Mouse (Mus musculus) R1 (cell line): ENCODE measurements around the gene Atg4d.
"Not testable (repeated sequence)": the region's sequence is repeated elsewhere in the genome, so short reads cannot be mapped to it uniquely, and the experiment has no call there.

Experiments
- DNase-seq: peaks from one replicate; pipeline ENCODE4 v3.0.0-alpha.2; 2018; ENCODE audit warnings: low read depth, low spot score

Atg4d gene

GRCm38 (mm10) chr9:21312134-21312533 is 47.0 kb downstream of the Atg4d start, which contains the start of gene Ap1m2:
Ap1m2 (minus strand) TSS chr9:21312337.
- no peak for DNase-seq

- peak; percentile 91 for DNase-seq
Measured at GRCm38 (mm10) chr9:21313394-21313793, 48.3 kb downstream of the Atg4d start.

GRCm38 (mm10) chr9:21314367-21315140 is 49.5 kb downstream of the Atg4d start:
- DNase-seq = no peak

- DNase-seq = peak; percentile 74
Measured at GRCm38 (mm10) chr9:21315421-21315820, 50.3 kb downstream of the Atg4d start.

GRCm38 (mm10) chr9:21316696-21317095 is 51.6 kb downstream of the Atg4d start:
- DNase-seq = no peak

- DNase-seq = no peak
Measured at GRCm38 (mm10) chr9:21318792-21319191, 53.7 kb downstream of the Atg4d start.

GRCm38 (mm10) chr9:21319503-21319902 is 54.4 kb downstream of the Atg4d start:
- DNase-seq = peak; percentile 46

GRCm38 (mm10) chr9:21320280-21320618 is 55.2 kb downstream of the Atg4d start:
- no peak for DNase-seq

- peak; percentile 83 for DNase-seq
Measured at GRCm38 (mm10) chr9:21320619-21321512, 55.8 kb downstream of the Atg4d start, which contains the start of gene Slc44a2. Slc44a2 (plus strand) TSS chr9:21320698.

GRCm38 (mm10) chr9:21321513-21321835 is 56.4 kb downstream of the Atg4d start:
- peak; percentile 61 for DNase-seq

- DNase-seq = peak; percentile 52
Measured at GRCm38 (mm10) chr9:21322211-21322916, 57.3 kb downstream of the Atg4d start.

GRCm38 (mm10) chr9:21322917-21323297 is 57.8 kb downstream of the Atg4d start:
- DNase-seq = not testable (repeated sequence)

- no peak for DNase-seq
Measured at GRCm38 (mm10) chr9:21324269-21324668, 59.2 kb downstream of the Atg4d start.
